Mouse (Mus musculus) liver, embryonic 14.5 days (tissue): Measurements from ENCODE around the gene Smim5. TPM values are rescaled to one million over a fixed set of nuclear protein-coding genes. Genes with fewer than 3 reads are reported as not detected.

Experiments used
- ATAC-seq: fragments of 200-750 bp; cut with Nextera tagmentation; 2 replicates; pipeline ENCODE4 v1.8.0; 2017; ENCODE audit warnings: moderate number of reproducible peaks, mild to moderate bottlenecking, moderate library complexity; ENCODE audit not compliant: insufficient read depth
- DNase-seq, 3 experiments: peaks; one replicate each; pipeline ENCODE4 v3.0.0-alpha.2; 2012 to 2013; ENCODE audit warnings: low read depth in 3 of 3, low spot score in 3 of 3
- H3K27ac ChIP-seq: fragments of 300-500 bp; sonication (generic); 2 replicates; pipeline ENCODE4 v1.5.1; 2014; ENCODE audit warnings: moderate library complexity, mild to moderate bottlenecking, control low read depth, inconsistent platforms
- H3K27me3 ChIP-seq: fragments of 300-500 bp; sonication (generic); 2 replicates; pipeline ENCODE4 v1.6.1; 2014; ENCODE audit warnings: mild to moderate bottlenecking, low read length, moderate library complexity; ENCODE audit not compliant: control insufficient read depth, insufficient read depth
- H3K36me3 ChIP-seq: fragments of 300-500 bp; sonication (generic); replicated peaks from 2 replicates; pipeline ENCODE4 v1.6.1; 2014; ENCODE audit warnings: low read depth; ENCODE audit not compliant: control insufficient read depth, insufficient read depth
- H3K4me1 ChIP-seq, 2 experiments: fragments of 200-500 bp in 1 of 2; fragments of 300-500 bp in 1 of 2; sonication (generic) in 1 of 2; replicated peaks; 2 replicates each; pipeline ENCODE4 v1.6.1; 2012 to 2014; ENCODE audit warnings: antibody characterized with exemption in 1 of 2, inconsistent platforms in 1 of 2, low read length in 1 of 2; ENCODE audit not compliant: control insufficient read depth in 2 of 2, insufficient read depth in 2 of 2
- H3K4me2 ChIP-seq: fragments of 300-500 bp; sonication (generic); 2 replicates; pipeline ENCODE4 v1.6.1; 2014; ENCODE audit warnings: low read depth, mild to moderate bottlenecking, control low read depth, moderate library complexity
- H3K4me3 ChIP-seq, 2 experiments: fragments of 200-500 bp in 1 of 2; fragments of 300-500 bp in 1 of 2; sonication (generic) in 1 of 2; 2 replicates each; pipeline ENCODE4 v1.5.1; 2012 to 2014; ENCODE audit warnings: low read depth in 2 of 2, low read length in 2 of 2, mild to moderate bottlenecking in 2 of 2, control low read depth in 1 of 2, inconsistent platforms in 1 of 2, moderate library complexity in 1 of 2; ENCODE audit not compliant: insufficient read depth in 1 of 2
- H3K9ac ChIP-seq: fragments of 300-500 bp; sonication (generic); replicated peaks from 2 replicates; pipeline ENCODE4 v1.6.1; 2014; ENCODE audit warnings: mild to moderate bottlenecking, control low read depth, moderate library complexity
- H3K9me3 ChIP-seq: fragments of 300-500 bp; sonication (generic); 2 replicates; pipeline ENCODE4 v1.6.1; 2016; ENCODE audit warnings: low read length, mixed read lengths; ENCODE audit not compliant: control insufficient read depth
- CTCF ChIP-seq: IDR thresholded peaks from 2 replicates; pipeline ENCODE4 v1.5.1; 2016; ENCODE audit warnings: antibody characterized with exemption, low read depth, control low read depth
- EP300 ChIP-seq: IDR thresholded peaks from 2 replicates; pipeline ENCODE4 v1.6.1; 2016; ENCODE audit warnings: antibody characterized with exemption, low read depth
- WGBS: fragments of 180-500 bp; shearing (Covaris S2); extraction: QIAGEN DNeasy Blood & Tissue Kit; methylation state at CpG from one replicate; pipeline ENCODE4 v1.1.7; 2014; ENCODE audit not compliant: insufficient replicate concordance; 5-methylcytosine and 5-hydroxymethylcytosine counted together
- polyA plus RNA-seq, 2 experiments: library from polyadenylated mRNA; depleted of rRNA in 1 of 2; stranded (reverse) in 1 of 2; unstranded in 1 of 2; fragments of >200 nt; fragmentation: Nextera tagmentation in 1 of 2; extraction: Ambion mirVana in 1 of 2; gene quantifications; 2 replicates each; pipeline versions ENCODE4 v1.2.1 to v1.2.3; 2012 to 2014

Gene Smim5
- polyA plus RNA-seq, 2 experiments, result 25.1 to 48.8 TPM

- Histone ChIP-seq H3K4me2 (no peak overlapping the region), H3K9ac (no peak overlapping the region), H3K36me3 (peaks cover 4% of the 10 kb centered on the region), H3K27ac (no peak overlapping the region), H3K4me3 (no peak overlapping the region), H3K4me1 (no peaks in the 10 kb centered on the region; a peak in 1 of 4 replicates), H3K9me3 (no peaks in the 10 kb centered on the region), H3K27me3 (no peaks in the 10 kb centered on the region)
- ATAC-seq (no peak), DNase-seq (no peak)
- no peak for TF ChIP-seq CTCF
- no peak for TF ChIP-seq EP300
- 81% methylated on average over 1 of the region's 1 CpGs for WGBS
These were observed 22.2 kb downstream of the Smim5 start for GRCm38 (mm10) chr11:115921986-115922385.

- TF ChIP-seq EP300, result no peak
- no peak for TF ChIP-seq CTCF
- no peak for ATAC-seq
These were observed 29.3 kb downstream of the Smim5 start for GRCm38 (mm10) chr11:115929031-115929430.

GRCm38 (mm10) chr11:115929818-115930217, 30.1 kb downstream of the Smim5 start:
- DNase-seq, result no peak
- peaks cover 16% of the 10 kb centered on the region in 2 experiments for H3K4me1 ChIP-seq

More at GRCm38 (mm10) chr11:115929031-115929430, 29.3 kb downstream of the Smim5 start:
- Histone ChIP-seq H3K27me3 (no peaks in the 10 kb centered on the region), H3K9ac (no peak overlapping the region), H3K4me1 (peaks cover 8 to 10% of the 10 kb centered on the region in 2 experiments), H3K4me2 (no peak overlapping the region), H3K36me3 (no peaks in the 10 kb centered on the region; the same call in none of the 2 replicates), H3K27ac (no peak overlapping the region), H3K4me3 (no peak overlapping the region), H3K9me3 (no peaks in the 10 kb centered on the region)
- DNase-seq, result no peak
- WGBS, result 75% methylated on average over 8 of the region's 8 CpGs

DNA sequence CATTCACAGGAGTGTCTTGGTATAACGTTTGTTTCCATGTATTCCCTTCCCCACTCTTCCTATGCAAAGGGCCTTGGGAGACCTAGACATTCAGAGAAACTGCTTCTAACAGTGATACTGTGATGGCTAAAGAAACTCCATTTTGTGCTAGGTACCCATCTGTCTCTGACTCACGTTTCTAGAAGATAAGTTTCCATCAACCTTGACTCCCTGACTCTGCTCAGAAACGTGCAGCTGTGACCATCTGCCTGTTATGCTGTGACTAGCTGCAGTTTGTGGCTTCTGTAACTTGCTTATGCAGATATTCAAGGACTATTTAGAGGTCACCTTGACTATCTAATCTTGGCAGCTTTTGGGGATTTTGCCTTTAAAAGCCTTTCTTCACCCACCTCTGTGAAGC, 31.5 kb downstream of the Smim5 start:
- Histone ChIP-seq H3K4me3 (no peak overlapping the region), H3K4me1 (peaks cover 16% of the 10 kb centered on the region in 2 experiments), H3K9ac (no peak overlapping the region), H3K27me3 (no peaks in the 10 kb centered on the region), H3K36me3 (peaks cover 2% of the 10 kb centered on the region), H3K9me3 (no peaks in the 10 kb centered on the region), H3K4me2 (no peak overlapping the region), H3K27ac (no peak overlapping the region)
- no peak for ATAC-seq
- 58% methylated on average over 3 of the region's 3 CpGs for WGBS
- no peak for TF ChIP-seq EP300
- no peak for TF ChIP-seq CTCF
- no peak for DNase-seq

More at GRCm38 (mm10) chr11:115929818-115930217, 30.1 kb downstream of the Smim5 start:
- H3K9ac ChIP-seq, result no peak overlapping the region
- 61% methylated on average over 3 of the region's 3 CpGs for WGBS
- no peak for ATAC-seq
- TF ChIP-seq CTCF, result no peak
- TF ChIP-seq EP300, result no peak
- no peaks in the 10 kb centered on the region; the same call in none of the 2 replicates for H3K36me3 ChIP-seq
- no peak overlapping the region for H3K27ac ChIP-seq
- H3K27me3 ChIP-seq, result no peaks in the 10 kb centered on the region
- H3K4me3 ChIP-seq, result no peak overlapping the region
- no peaks in the 10 kb centered on the region for H3K9me3 ChIP-seq
- H3K4me2 ChIP-seq, result no peak overlapping the region

DNA sequence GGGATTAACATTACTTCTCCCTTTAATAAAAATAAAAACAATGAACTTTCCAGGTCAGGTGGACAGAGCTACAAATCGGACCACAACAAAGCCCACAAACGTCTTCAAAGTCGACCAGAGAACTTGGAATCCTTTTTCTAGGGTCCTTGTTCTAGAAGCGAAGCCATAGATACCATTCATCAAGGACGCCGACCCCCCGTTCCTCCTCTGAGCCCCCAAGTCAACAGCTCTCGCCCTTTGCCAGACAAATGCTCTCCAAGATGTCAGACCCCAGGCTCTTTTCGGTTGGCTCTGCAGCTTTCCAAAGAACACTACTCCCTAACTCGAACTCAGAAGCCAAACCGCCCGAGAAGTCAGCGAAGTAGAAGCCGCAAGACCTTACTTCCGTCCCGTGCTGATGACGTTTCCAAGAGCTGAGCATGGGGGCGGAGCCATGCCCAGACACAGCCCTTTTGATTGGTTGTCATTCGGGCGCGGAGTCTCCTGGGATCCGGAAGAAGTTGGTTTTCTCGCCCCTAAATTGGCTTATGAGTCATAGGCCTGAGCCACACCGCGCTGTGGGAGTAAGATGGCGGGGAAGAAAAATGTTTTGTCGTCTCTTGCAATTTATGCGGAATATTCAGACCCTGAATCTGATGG, 33.5 kb downstream of the Smim5 start, which contains the start of the genes Sap30bp and Recql5:
TSS of gene Sap30bp (plus strand) at position 175 of the 639 bp plus-strand sequence.
TSS of gene Recql5 (minus strand) at position 370 of the 639 bp plus-strand sequence.
- under 1% methylated on average over 28 of the region's 28 CpGs for WGBS
- Histone ChIP-seq H3K4me2 (peak within 1 kb of the TSS; percentile 90), H3K27ac (peak within 1 kb of the TSS; percentile 54), H3K9ac (peak within 1 kb of the TSS; percentile 87), H3K4me1 (peaks cover 16% of the 10 kb centered on the region in 2 experiments), H3K9me3 (no peaks in the 10 kb centered on the region), H3K36me3 (peaks cover 7% of the 10 kb centered on the region), H3K27me3 (no peaks in the 10 kb centered on the region), H3K4me3 (peak within 1 kb of the TSS; percentile 84 to 100)
- peak; percentile 98 for DNase-seq
- ATAC-seq, result peak; percentile 99
- TF ChIP-seq EP300 (no peak), CTCF (no peak)
